Mouse (Mus musculus): Measurements from ENCODE around the gene Spats2l.

GRCm38 (mm10) chr1:57836686-57837317 lies 62.8 kb downstream of the Spats2l start:
- TF ChIP-seq CTCF (IDR thresholded peaks at IDR 0.05; ENCODE audit: low read depth) (no peak), EP300 (IDR thresholded peaks at IDR 0.05; ENCODE audit: low read depth) (no peak)

Measured in liver, embryonic 14.5 days (tissue).